Mouse (Mus musculus) E14TG2a.4 (cell line): ENCODE measurements around the gene Fras1.

Experiments used
- CTCF ChIP-seq: conservative IDR thresholded peaks from 2 replicates; pipeline ENCODE4 v1.5.1; 2014; ENCODE audit warnings: low read length
- NANOG ChIP-seq: IDR thresholded peaks from 2 replicates; pipeline ENCODE4 v1.6.1; 2014; ENCODE audit warnings: borderline replicate concordance, low read length, mixed read lengths

DNA sequence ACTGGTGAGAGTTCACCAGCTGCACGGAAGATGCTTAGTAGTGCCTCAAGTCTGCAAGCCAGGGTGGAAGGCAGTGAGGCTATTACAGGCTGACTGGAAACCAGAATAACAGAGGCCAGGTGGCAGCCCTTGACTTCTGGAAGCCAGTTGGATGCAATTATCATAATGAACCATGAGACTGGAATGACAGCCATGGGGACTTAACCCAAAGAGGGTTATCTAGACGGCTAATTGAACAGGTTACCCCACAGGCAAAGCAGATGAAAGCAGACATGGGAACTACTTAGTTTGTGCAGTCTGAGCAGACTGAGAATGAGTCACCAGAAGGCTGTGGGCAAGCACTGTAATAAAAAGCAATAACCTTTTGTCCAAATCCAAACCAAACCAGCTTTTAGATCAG is 28.8 kb upstream of the Fras1 start:
- no peak for TF ChIP-seq CTCF
- no peak for TF ChIP-seq NANOG
